Mouse (Mus musculus): ENCODE measurements around the gene Stac2. TPM values are rescaled to one million over a fixed set of nuclear protein-coding genes. Genes with fewer than 3 reads are reported as not detected.
A peak's percentile ranks its signal among the peaks of the same experiment; 100 is the strongest.

Stac2 gene
- polyA plus RNA-seq, 1 experiment from 2014 or later, result 0.17 TPM

GRCm38 (mm10) chr11:98059662-98060061 lies 6.4 kb upstream of the Stac2 start:
- no peak for DNase-seq (ENCODE audit: low spot score)
- 72% methylated on average over 7 of the region's 7 CpGs for WGBS

DNA sequence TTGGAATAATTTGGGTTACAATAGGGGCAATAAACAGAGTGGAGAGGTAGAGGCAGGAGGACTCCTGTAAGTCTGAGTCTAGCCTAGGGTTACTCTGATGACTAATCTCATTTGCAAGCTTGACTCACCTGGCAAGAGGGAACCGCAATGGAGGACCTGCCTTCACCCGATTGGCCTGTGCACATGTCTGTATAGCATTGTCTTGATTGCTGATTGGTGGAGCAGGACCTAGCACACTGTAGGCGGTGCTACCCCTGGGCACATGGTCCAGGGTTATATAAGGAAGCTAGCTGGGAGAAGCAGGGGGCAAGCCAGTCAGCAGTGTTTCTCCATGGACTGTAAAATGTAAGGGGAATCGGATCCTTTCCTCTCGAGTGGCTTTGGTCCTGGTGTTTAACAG lies 4.7 kb upstream of the Stac2 start:
- ATAC-seq (ENCODE audit: insufficient number of reproducible peaks, low FRiP score, low TSS enrichment, low read depth) (no peak), DNase-seq (ENCODE audit: low spot score) (no peak)
- 81% methylated on average over 5 of the region's 5 CpGs for WGBS
- Histone ChIP-seq H3K36me3 (ENCODE audit: control insufficient read depth, insufficient read depth, low read length) (no peaks in the 10 kb centered on the region), H3K9ac (ENCODE audit: low read length) (no peak overlapping the region), H3K4me2 (ENCODE audit: low read depth, severe bottlenecking) (no peak overlapping the region), H3K27ac (replicated peaks; ENCODE audit: low read depth, low read length) (no peak overlapping the region), H3K9me3 (ENCODE audit: control insufficient read depth, low read length) (no peaks in the 10 kb centered on the region), H3K4me1 (ENCODE audit: control insufficient read depth, insufficient read depth, low read length) (peaks cover 1% of the 10 kb centered on the region; the same call in 1 of the 2 replicates), H3K27me3 (ENCODE audit: control insufficient read depth, insufficient read depth, low read length) (peaks cover 1% of the 10 kb centered on the region), H3K4me3 (ENCODE audit: low read depth, low read length) (no peak overlapping the region)

More at GRCm38 (mm10) chr11:98059662-98060061, 6.4 kb upstream of the Stac2 start:
- Histone ChIP-seq H3K9ac (ENCODE audit: low read length) (no peak overlapping the region), H3K4me1 (ENCODE audit: control insufficient read depth, insufficient read depth, low read length) (no peaks in the 10 kb centered on the region), H3K4me2 (ENCODE audit: low read depth, severe bottlenecking) (no peak overlapping the region), H3K36me3 (ENCODE audit: control insufficient read depth, insufficient read depth, low read length) (no peaks in the 10 kb centered on the region), H3K4me3 (ENCODE audit: low read depth, low read length) (no peak overlapping the region), H3K27me3 (ENCODE audit: control insufficient read depth, insufficient read depth, low read length) (no peaks in the 10 kb centered on the region), H3K27ac (replicated peaks; ENCODE audit: low read depth, low read length) (no peak overlapping the region), H3K9me3 (ENCODE audit: control insufficient read depth, low read length) (no peaks in the 10 kb centered on the region)
- no peak for ATAC-seq (ENCODE audit: insufficient number of reproducible peaks, low FRiP score, low TSS enrichment, low read depth)

DNA sequence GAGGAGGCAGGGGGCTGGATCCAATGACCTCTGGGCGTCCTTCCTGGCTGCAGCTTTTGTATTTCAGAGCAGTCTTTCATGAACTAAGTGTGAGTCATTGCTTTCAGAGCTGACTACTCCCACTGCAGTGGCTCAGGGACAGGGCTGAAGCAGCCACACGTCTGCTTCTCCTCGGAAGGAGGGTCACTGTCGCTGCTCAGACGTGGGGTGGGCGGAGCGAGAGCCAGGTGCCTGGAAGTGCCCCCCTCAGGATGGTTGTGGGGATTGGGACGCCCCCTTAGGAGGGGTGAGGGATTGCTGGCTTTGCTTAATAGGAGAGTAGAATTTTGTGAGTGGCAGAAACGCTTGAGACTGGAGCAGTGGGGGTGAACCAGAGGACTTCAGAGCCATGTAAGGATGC lies 4.2 kb upstream of the Stac2 start:
- Histone ChIP-seq H3K36me3 (ENCODE audit: control insufficient read depth, insufficient read depth, low read length) (no peaks in the 10 kb centered on the region), H3K9me3 (ENCODE audit: control insufficient read depth, low read length) (no peaks in the 10 kb centered on the region), H3K4me3 (ENCODE audit: low read depth, low read length) (no peak overlapping the region), H3K9ac (ENCODE audit: low read length) (no peak overlapping the region), H3K27me3 (ENCODE audit: control insufficient read depth, insufficient read depth, low read length) (peaks cover 6% of the 10 kb centered on the region), H3K4me1 (ENCODE audit: control insufficient read depth, insufficient read depth, low read length) (peaks cover 3% of the 10 kb centered on the region; the same call in 1 of the 2 replicates), H3K27ac (replicated peaks; ENCODE audit: low read depth, low read length) (no peak overlapping the region), H3K4me2 (ENCODE audit: low read depth, severe bottlenecking) (no peak overlapping the region)
- WGBS, result 27% methylated on average over 9 of the region's 9 CpGs
- DNase-seq (ENCODE audit: low spot score) (no peak), ATAC-seq (ENCODE audit: insufficient number of reproducible peaks, low FRiP score, low TSS enrichment, low read depth) (no peak)

GRCm38 (mm10) chr11:98052129-98052988 lies 903 bp downstream of the Stac2 start:
- DNase-seq (ENCODE audit: low spot score), result peak; percentile 55
- Histone ChIP-seq H3K9me3 (ENCODE audit: control insufficient read depth, low read length) (no peaks in the 10 kb centered on the region), H3K9ac (ENCODE audit: low read length) (peak overlapping the region; percentile 47), H3K27ac (replicated peaks; ENCODE audit: low read depth, low read length) (no peak overlapping the region), H3K4me3 (ENCODE audit: low read depth, low read length) (peak overlapping the region; percentile 31), H3K4me2 (ENCODE audit: low read depth, severe bottlenecking) (peak overlapping the region; percentile 57), H3K36me3 (ENCODE audit: control insufficient read depth, insufficient read depth, low read length) (no peaks in the 10 kb centered on the region), H3K27me3 (ENCODE audit: control insufficient read depth, insufficient read depth, low read length) (peaks cover 31% of the 10 kb centered on the region), H3K4me1 (ENCODE audit: control insufficient read depth, insufficient read depth, low read length) (peaks cover 3% of the 10 kb centered on the region; the same call in 1 of the 2 replicates)
- WGBS, result under 1% methylated on average over 83 of the region's 83 CpGs
- no peak for ATAC-seq (ENCODE audit: insufficient number of reproducible peaks, low FRiP score, low TSS enrichment, low read depth)

- H3K4me2 ChIP-seq (ENCODE audit: low read depth, severe bottlenecking), result no peak overlapping the region
- ATAC-seq (ENCODE audit: insufficient number of reproducible peaks, low FRiP score, low TSS enrichment, low read depth) (no peak), DNase-seq (ENCODE audit: low spot score) (no peak)
- 7% methylated on average over 12 of the region's 12 CpGs for WGBS
- peaks cover 3% of the 10 kb centered on the region; the same call in 1 of the 2 replicates for H3K4me1 ChIP-seq (ENCODE audit: control insufficient read depth, insufficient read depth, low read length)
- H3K9me3 ChIP-seq (ENCODE audit: control insufficient read depth, low read length), result no peaks in the 10 kb centered on the region
- no peak overlapping the region; the same call in 1 of the 2 replicates for H3K4me3 ChIP-seq (ENCODE audit: low read depth, low read length)
- H3K27me3 ChIP-seq (ENCODE audit: control insufficient read depth, insufficient read depth, low read length), result peaks cover 31% of the 10 kb centered on the region
- no peak overlapping the region for H3K9ac ChIP-seq (ENCODE audit: low read length)
- no peak overlapping the region for H3K27ac ChIP-seq (replicated peaks; ENCODE audit: low read depth, low read length)
- H3K36me3 ChIP-seq (ENCODE audit: control insufficient read depth, insufficient read depth, low read length), result no peaks in the 10 kb centered on the region
These were observed 1.6 kb downstream of the Stac2 start for GRCm38 (mm10) chr11:98051611-98052128.

GRCm38 (mm10) chr11:98050940-98051339 lies 2.3 kb downstream of the Stac2 start:
- no peaks in the 10 kb centered on the region for H3K9me3 ChIP-seq (ENCODE audit: control insufficient read depth, low read length)
- no peak overlapping the region for H3K9ac ChIP-seq (ENCODE audit: low read length)
- no peak overlapping the region for H3K4me3 ChIP-seq (ENCODE audit: low read depth, low read length)
- peaks cover 3% of the 10 kb centered on the region; the same call in 1 of the 2 replicates for H3K4me1 ChIP-seq (ENCODE audit: control insufficient read depth, insufficient read depth, low read length)
- H3K36me3 ChIP-seq (ENCODE audit: control insufficient read depth, insufficient read depth, low read length), result no peaks in the 10 kb centered on the region
- peaks cover 31% of the 10 kb centered on the region for H3K27me3 ChIP-seq (ENCODE audit: control insufficient read depth, insufficient read depth, low read length)
- no peak for ATAC-seq (ENCODE audit: insufficient number of reproducible peaks, low FRiP score, low TSS enrichment, low read depth)
- WGBS, result 13% methylated on average over 2 of the region's 2 CpGs
- no peak for DNase-seq (ENCODE audit: low spot score)
- no peak overlapping the region for H3K27ac ChIP-seq (replicated peaks; ENCODE audit: low read depth, low read length)
- H3K4me2 ChIP-seq (ENCODE audit: low read depth, severe bottlenecking), result no peak overlapping the region

DNA sequence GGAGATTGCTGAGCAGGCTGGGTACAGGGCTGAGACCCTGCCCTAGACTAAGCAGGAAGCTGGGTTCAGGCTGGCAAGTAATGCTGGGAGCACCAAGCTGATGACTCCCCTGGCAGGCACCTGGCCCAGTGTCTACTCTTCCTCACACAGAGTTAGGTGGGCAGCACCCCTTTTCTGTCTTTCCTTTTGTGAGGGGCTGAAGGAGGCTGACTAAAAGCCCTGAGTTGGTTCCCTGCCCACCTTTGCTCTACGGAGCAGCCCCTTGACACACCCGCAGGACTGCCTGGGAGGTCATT lies 2.8 kb downstream of the Stac2 start:
- Histone ChIP-seq H3K4me2 (ENCODE audit: low read depth, severe bottlenecking) (no peak overlapping the region), H3K27me3 (ENCODE audit: control insufficient read depth, insufficient read depth, low read length) (peaks cover 31% of the 10 kb centered on the region), H3K27ac (replicated peaks; ENCODE audit: low read depth, low read length) (no peak overlapping the region), H3K4me1 (ENCODE audit: control insufficient read depth, insufficient read depth, low read length) (peaks cover 3% of the 10 kb centered on the region; the same call in 1 of the 2 replicates), H3K36me3 (ENCODE audit: control insufficient read depth, insufficient read depth, low read length) (no peaks in the 10 kb centered on the region), H3K4me3 (ENCODE audit: low read depth, low read length) (no peak overlapping the region), H3K9ac (ENCODE audit: low read length) (no peak overlapping the region), H3K9me3 (ENCODE audit: control insufficient read depth, low read length) (no peaks in the 10 kb centered on the region)
- DNase-seq (ENCODE audit: low spot score) (no peak), ATAC-seq (ENCODE audit: insufficient number of reproducible peaks, low FRiP score, low TSS enrichment, low read depth) (no peak)
- WGBS, result 7% methylated on average over 2 of the region's 2 CpGs

- Histone ChIP-seq H3K27me3 (ENCODE audit: control insufficient read depth, insufficient read depth, low read length) (peaks cover 31% of the 10 kb centered on the region), H3K4me3 (ENCODE audit: low read depth, low read length) (no peak overlapping the region), H3K36me3 (ENCODE audit: control insufficient read depth, insufficient read depth, low read length) (no peaks in the 10 kb centered on the region), H3K9ac (ENCODE audit: low read length) (no peak overlapping the region), H3K4me2 (ENCODE audit: low read depth, severe bottlenecking) (no peak overlapping the region), H3K9me3 (ENCODE audit: control insufficient read depth, low read length) (no peaks in the 10 kb centered on the region), H3K27ac (replicated peaks; ENCODE audit: low read depth, low read length) (no peak overlapping the region), H3K4me1 (ENCODE audit: control insufficient read depth, insufficient read depth, low read length) (peaks cover 3% of the 10 kb centered on the region; the same call in 1 of the 2 replicates)
- ATAC-seq (ENCODE audit: insufficient number of reproducible peaks, low FRiP score, low TSS enrichment, low read depth), result no peak
- 70% methylated on average over 14 of the region's 14 CpGs for WGBS
- no peak for DNase-seq (ENCODE audit: low spot score)
These were observed 3.4 kb downstream of the Stac2 start for GRCm38 (mm10) chr11:98049672-98050519.

All from limb, embryonic 11.5 days (tissue).